Mouse (Mus musculus): Measurements from ENCODE around the gene Rasal1. TPM values are rescaled to one million over a fixed set of nuclear protein-coding genes. Genes with fewer than 3 reads are reported as not detected.
A peak's percentile ranks its signal among the peaks of the same experiment; 100 is the strongest.

Gene Rasal1
- polyA plus RNA-seq, 1 experiment from 2014 or later: 0.34 TPM

GRCm38 (mm10) chr5:120606590-120607200 lies 41.9 kb upstream of the Rasal1 start:
- H3K4me3 ChIP-seq (ENCODE audit: low read depth, low read length): no peak overlapping the region
- no peaks in the 10 kb centered on the region for H3K36me3 ChIP-seq (replicated peaks; ENCODE audit: control insufficient read depth, insufficient read depth, low read depth, low read length)
- DNase-seq (ENCODE audit: low spot score): no peak
- H3K9me3 ChIP-seq (replicated peaks; ENCODE audit: control insufficient read depth, low read length): no peaks in the 10 kb centered on the region
- H3K27me3 ChIP-seq (ENCODE audit: control insufficient read depth, insufficient read depth, low read length): no peaks in the 10 kb centered on the region
- H3K4me2 ChIP-seq (ENCODE audit: low read depth, low read length): no peak overlapping the region
- H3K27ac ChIP-seq (replicated peaks; ENCODE audit: low read depth, low read length): no peak overlapping the region
- no peak overlapping the region; the same call in 1 of the 2 replicates for H3K9ac ChIP-seq (replicated peaks; ENCODE audit: low read length)
- H3K4me1 ChIP-seq (ENCODE audit: control insufficient read depth, insufficient read depth, low read length): peaks cover 3% of the 10 kb centered on the region
- ATAC-seq (replicated peaks; ENCODE audit: insufficient number of reproducible peaks, low FRiP score, low TSS enrichment, low read depth): no peak
- WGBS: 68% methylated on average over 25 of the region's 25 CpGs

GRCm38 (mm10) chr5:120607335-120607734 lies 41.3 kb upstream of the Rasal1 start:
- Histone ChIP-seq H3K27me3 (ENCODE audit: control insufficient read depth, insufficient read depth, low read length) (no peaks in the 10 kb centered on the region), H3K4me1 (ENCODE audit: control insufficient read depth, insufficient read depth, low read length) (peaks cover 3% of the 10 kb centered on the region), H3K27ac (replicated peaks; ENCODE audit: low read depth, low read length) (no peak overlapping the region), H3K4me2 (ENCODE audit: low read depth, low read length) (no peak overlapping the region), H3K9me3 (replicated peaks; ENCODE audit: control insufficient read depth, low read length) (no peaks in the 10 kb centered on the region), H3K36me3 (replicated peaks; ENCODE audit: control insufficient read depth, insufficient read depth, low read depth, low read length) (no peaks in the 10 kb centered on the region), H3K4me3 (ENCODE audit: low read depth, low read length) (no peak overlapping the region), H3K9ac (replicated peaks; ENCODE audit: low read length) (no peak overlapping the region)
- DNase-seq (ENCODE audit: low spot score) (no peak), ATAC-seq (replicated peaks; ENCODE audit: insufficient number of reproducible peaks, low FRiP score, low TSS enrichment, low read depth) (no peak)
- 76% methylated on average over 3 of the region's 3 CpGs for WGBS

DNA sequence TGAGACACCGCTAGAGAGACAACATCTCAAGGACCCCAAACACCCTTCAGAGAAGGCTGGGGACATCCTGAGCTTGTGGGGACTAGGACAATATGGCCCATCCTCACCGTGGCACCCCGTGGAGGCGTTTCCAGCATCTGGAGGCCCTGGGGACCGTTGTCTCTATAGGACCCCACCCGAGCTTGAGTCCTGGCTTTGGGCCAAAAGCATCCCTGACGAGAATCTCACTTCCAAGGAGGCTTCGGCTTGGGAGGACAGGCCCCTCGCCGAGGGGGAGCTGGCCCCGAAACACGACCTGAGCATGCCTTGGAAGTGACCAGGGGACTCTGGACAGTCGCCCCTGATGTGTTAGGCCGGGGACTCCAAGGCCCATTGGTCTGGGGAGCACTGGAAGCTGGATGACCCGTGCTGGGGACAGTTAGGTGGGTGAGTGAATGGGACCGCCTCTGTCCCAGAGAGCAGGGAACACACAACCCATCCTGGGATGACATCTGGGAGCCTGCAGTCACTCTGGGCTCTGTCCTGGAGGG lies 39.3 kb upstream of the Rasal1 start:
- Histone ChIP-seq H3K9ac (replicated peaks; ENCODE audit: low read length) (no peak overlapping the region), H3K9me3 (replicated peaks; ENCODE audit: control insufficient read depth, low read length) (no peaks in the 10 kb centered on the region), H3K36me3 (replicated peaks; ENCODE audit: control insufficient read depth, insufficient read depth, low read depth, low read length) (no peaks in the 10 kb centered on the region), H3K4me2 (ENCODE audit: low read depth, low read length) (no peak overlapping the region), H3K4me3 (ENCODE audit: low read depth, low read length) (no peak overlapping the region), H3K4me1 (ENCODE audit: control insufficient read depth, insufficient read depth, low read length) (peaks cover 3% of the 10 kb centered on the region), H3K27ac (replicated peaks; ENCODE audit: low read depth, low read length) (no peak overlapping the region), H3K27me3 (ENCODE audit: control insufficient read depth, insufficient read depth, low read length) (no peaks in the 10 kb centered on the region)
- ATAC-seq (replicated peaks; ENCODE audit: insufficient number of reproducible peaks, low FRiP score, low TSS enrichment, low read depth) (no peak), DNase-seq (ENCODE audit: low spot score) (no peak)
- WGBS: 90% methylated on average over 16 of the region's 16 CpGs

DNA sequence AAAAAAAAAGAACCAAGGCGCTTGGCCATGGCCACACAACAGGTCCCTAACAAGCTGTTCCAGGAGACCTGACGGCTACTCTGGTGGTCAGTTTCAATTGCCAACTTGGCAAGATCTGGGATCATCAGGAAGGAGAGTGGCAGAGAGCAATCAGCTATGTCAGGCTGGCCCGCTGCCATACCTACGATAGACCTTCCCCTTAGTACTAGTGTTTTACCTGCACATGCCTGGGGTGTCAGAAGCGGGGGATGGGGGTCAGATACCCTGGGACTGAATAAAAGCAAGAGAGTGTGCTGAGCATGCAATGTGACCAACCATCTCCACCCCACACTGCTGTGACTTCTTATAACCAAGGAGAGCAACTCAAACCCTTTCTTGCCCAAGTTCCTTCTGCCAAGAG lies 37.7 kb upstream of the Rasal1 start:
- peaks cover 3% of the 10 kb centered on the region for H3K4me1 ChIP-seq (ENCODE audit: control insufficient read depth, insufficient read depth, low read length)
- H3K27ac ChIP-seq (replicated peaks; ENCODE audit: low read depth, low read length): no peak overlapping the region
- ATAC-seq (replicated peaks; ENCODE audit: insufficient number of reproducible peaks, low FRiP score, low TSS enrichment, low read depth) (no peak), DNase-seq (ENCODE audit: low spot score) (no peak)
- no peaks in the 10 kb centered on the region for H3K27me3 ChIP-seq (ENCODE audit: control insufficient read depth, insufficient read depth, low read length)
- no peak overlapping the region for H3K4me3 ChIP-seq (ENCODE audit: low read depth, low read length)
- H3K36me3 ChIP-seq (replicated peaks; ENCODE audit: control insufficient read depth, insufficient read depth, low read depth, low read length): no peaks in the 10 kb centered on the region
- H3K9me3 ChIP-seq (replicated peaks; ENCODE audit: control insufficient read depth, low read length): no peaks in the 10 kb centered on the region
- H3K4me2 ChIP-seq (ENCODE audit: low read depth, low read length): no peak overlapping the region
- no peak overlapping the region; the same call in 1 of the 2 replicates for H3K9ac ChIP-seq (replicated peaks; ENCODE audit: low read length)
- 94% methylated on average over 5 of the region's 5 CpGs for WGBS

- Histone ChIP-seq H3K27me3 (ENCODE audit: control insufficient read depth, insufficient read depth, low read length) (no peaks in the 10 kb centered on the region), H3K9me3 (replicated peaks; ENCODE audit: control insufficient read depth, low read length) (no peaks in the 10 kb centered on the region), H3K9ac (replicated peaks; ENCODE audit: low read length) (peak overlapping the region; percentile 43; the same call in 1 of the 2 replicates), H3K4me2 (ENCODE audit: low read depth, low read length) (peak overlapping the region; percentile 79), H3K27ac (replicated peaks; ENCODE audit: low read depth, low read length) (no peak overlapping the region), H3K4me3 (ENCODE audit: low read depth, low read length) (peak overlapping the region; percentile 75), H3K4me1 (ENCODE audit: control insufficient read depth, insufficient read depth, low read length) (peaks cover 3% of the 10 kb centered on the region), H3K36me3 (replicated peaks; ENCODE audit: control insufficient read depth, insufficient read depth, low read depth, low read length) (no peaks in the 10 kb centered on the region)
- ATAC-seq (replicated peaks; ENCODE audit: insufficient number of reproducible peaks, low FRiP score, low TSS enrichment, low read depth) (no peak), DNase-seq (ENCODE audit: low spot score) (no peak)
- 44% methylated on average over 8 of the region's 8 CpGs for WGBS
Observed at GRCm38 (mm10) chr5:120611416-120611815, 37.2 kb upstream of the Rasal1 start.

DNA sequence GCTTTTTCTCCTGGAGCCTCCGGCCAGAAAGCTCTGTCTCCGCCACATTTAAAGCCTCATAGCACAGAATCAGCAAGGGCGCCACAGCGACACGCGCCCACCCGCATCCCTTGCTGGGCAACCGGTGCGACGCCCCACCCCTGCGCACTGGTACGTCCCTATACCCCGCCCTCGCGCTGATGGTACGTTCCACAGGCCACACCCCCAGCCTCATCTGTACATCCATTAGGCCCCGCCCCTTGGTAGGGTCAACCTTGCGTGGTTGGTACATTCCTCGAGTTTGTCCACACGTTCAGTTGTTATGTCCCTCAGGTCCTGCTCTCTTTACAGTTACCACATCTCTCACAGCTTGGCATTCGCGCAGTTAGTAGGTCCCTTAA lies 36.2 kb upstream of the Rasal1 start, which contains the start of the genes Rita1 and Ddx54:
Gene Rita1, minus strand, starts transcription at position 148 of the 380 bp plus-strand sequence.
Gene Ddx54, plus strand, starts transcription at position 298 of the 380 bp plus-strand sequence.
- peak within 1 kb of the TSS; percentile 1; the same call in 1 of the 2 replicates for H3K27ac ChIP-seq (replicated peaks; ENCODE audit: low read depth, low read length)
- under 1% methylated on average over 22 of the region's 22 CpGs for WGBS
- peak; percentile 96 for DNase-seq (ENCODE audit: low spot score)
- H3K27me3 ChIP-seq (ENCODE audit: control insufficient read depth, insufficient read depth, low read length): no peaks in the 10 kb centered on the region
- H3K9me3 ChIP-seq (replicated peaks; ENCODE audit: control insufficient read depth, low read length): no peaks in the 10 kb centered on the region
- ATAC-seq (replicated peaks; ENCODE audit: insufficient number of reproducible peaks, low FRiP score, low TSS enrichment, low read depth): peak; percentile 76
- H3K9ac ChIP-seq (replicated peaks; ENCODE audit: low read length): peak within 1 kb of the TSS; percentile 67
- peaks cover 3% of the 10 kb centered on the region for H3K4me1 ChIP-seq (ENCODE audit: control insufficient read depth, insufficient read depth, low read length)
- H3K4me2 ChIP-seq (ENCODE audit: low read depth, low read length): peak within 1 kb of the TSS; percentile 79
- no peaks in the 10 kb centered on the region; the same call in none of the 2 replicates for H3K36me3 ChIP-seq (replicated peaks; ENCODE audit: control insufficient read depth, insufficient read depth, low read depth, low read length)
- H3K4me3 ChIP-seq (ENCODE audit: low read depth, low read length): peak within 1 kb of the TSS; percentile 75

DNA sequence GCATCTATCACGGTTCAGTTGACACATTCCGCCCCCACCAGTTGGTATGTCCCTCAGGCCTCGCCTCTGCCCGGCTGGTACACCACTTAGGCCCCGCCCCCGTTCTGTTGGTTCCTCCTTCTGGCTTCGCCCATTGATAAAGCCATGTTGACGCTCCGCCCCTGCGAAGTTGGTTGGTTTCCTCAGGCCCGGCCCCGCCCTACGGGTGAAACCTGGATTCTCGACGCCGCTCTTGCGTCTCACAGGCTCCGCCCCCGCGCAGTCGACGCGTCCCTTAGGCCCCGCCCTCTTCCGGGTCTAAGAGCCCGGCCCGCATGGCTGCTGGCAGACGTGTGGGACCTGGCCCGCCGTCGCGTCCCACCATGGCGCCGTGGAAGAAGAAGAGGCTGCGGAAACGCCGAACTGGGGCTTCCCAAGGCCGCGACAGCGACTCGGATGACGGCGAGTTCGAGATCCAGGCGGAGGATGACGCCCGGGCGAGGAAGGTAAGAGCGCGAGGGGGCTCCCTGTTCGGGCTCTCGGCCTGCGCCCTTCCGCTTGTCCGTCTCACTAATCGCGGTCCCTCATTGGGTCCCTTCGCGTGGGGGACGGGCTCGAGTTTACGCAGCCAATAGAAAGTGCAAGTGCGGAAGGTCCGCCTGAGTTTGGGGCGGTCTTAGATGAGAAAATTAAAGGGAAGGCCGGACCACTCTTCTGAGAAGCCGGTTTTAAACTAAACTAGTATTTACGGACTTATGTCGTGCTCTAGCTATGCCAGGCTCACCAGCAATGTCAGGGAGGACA lies 35.6 kb upstream of the Rasal1 start:
- no peaks in the 10 kb centered on the region; the same call in none of the 2 replicates for H3K36me3 ChIP-seq (replicated peaks; ENCODE audit: control insufficient read depth, insufficient read depth, low read depth, low read length)
- peak overlapping the region; percentile 67 for H3K9ac ChIP-seq (replicated peaks; ENCODE audit: low read length)
- no peaks in the 10 kb centered on the region for H3K9me3 ChIP-seq (replicated peaks; ENCODE audit: control insufficient read depth, low read length)
- DNase-seq (ENCODE audit: low spot score) (peak; percentile 100), ATAC-seq (replicated peaks; ENCODE audit: insufficient number of reproducible peaks, low FRiP score, low TSS enrichment, low read depth) (peak; percentile 88)
- no peaks in the 10 kb centered on the region for H3K27me3 ChIP-seq (ENCODE audit: control insufficient read depth, insufficient read depth, low read length)
- under 1% methylated on average over 69 of the region's 69 CpGs for WGBS
- peak overlapping the region; percentile 79 for H3K4me2 ChIP-seq (ENCODE audit: low read depth, low read length)
- H3K4me3 ChIP-seq (ENCODE audit: low read depth, low read length): peak overlapping the region; percentile 75
- no peak overlapping the region; the same call in 1 of the 2 replicates for H3K27ac ChIP-seq (replicated peaks; ENCODE audit: low read depth, low read length)
- peaks cover 3% of the 10 kb centered on the region for H3K4me1 ChIP-seq (ENCODE audit: control insufficient read depth, insufficient read depth, low read length)

- no peaks in the 10 kb centered on the region for H3K27me3 ChIP-seq (ENCODE audit: control insufficient read depth, insufficient read depth, low read length)
Observed at GRCm38 (mm10) chr5:120615903-120616302, 32.7 kb upstream of the Rasal1 start.

More at GRCm38 (mm10) chr5:120615903-120616302, 32.7 kb upstream of the Rasal1 start:
- Histone ChIP-seq H3K27ac (replicated peaks; ENCODE audit: low read depth, low read length) (no peak overlapping the region), H3K36me3 (replicated peaks; ENCODE audit: control insufficient read depth, insufficient read depth, low read depth, low read length) (peaks cover 7% of the 10 kb centered on the region), H3K9ac (replicated peaks; ENCODE audit: low read length) (no peak overlapping the region), H3K4me3 (ENCODE audit: low read depth, low read length) (no peak overlapping the region), H3K4me1 (ENCODE audit: control insufficient read depth, insufficient read depth, low read length) (peaks cover 3% of the 10 kb centered on the region), H3K9me3 (replicated peaks; ENCODE audit: control insufficient read depth, low read length) (no peaks in the 10 kb centered on the region), H3K4me2 (ENCODE audit: low read depth, low read length) (no peak overlapping the region)
- 97% methylated on average over 4 of the region's 4 CpGs for WGBS
- ATAC-seq (replicated peaks; ENCODE audit: insufficient number of reproducible peaks, low FRiP score, low TSS enrichment, low read depth): no peak
- DNase-seq (ENCODE audit: low spot score): peak; percentile 45
